Mouse (Mus musculus) embryo, embryonic 9.5 days (tissue): Measurements from ENCODE around the gene Cyp4a32.

Source experiments
- DNase-seq: peaks from one replicate; pipeline ENCODE4 v3.0.0-alpha.2; 2017; ENCODE audit errors: extremely low spot score

Cyp4a32 gene

DNA sequence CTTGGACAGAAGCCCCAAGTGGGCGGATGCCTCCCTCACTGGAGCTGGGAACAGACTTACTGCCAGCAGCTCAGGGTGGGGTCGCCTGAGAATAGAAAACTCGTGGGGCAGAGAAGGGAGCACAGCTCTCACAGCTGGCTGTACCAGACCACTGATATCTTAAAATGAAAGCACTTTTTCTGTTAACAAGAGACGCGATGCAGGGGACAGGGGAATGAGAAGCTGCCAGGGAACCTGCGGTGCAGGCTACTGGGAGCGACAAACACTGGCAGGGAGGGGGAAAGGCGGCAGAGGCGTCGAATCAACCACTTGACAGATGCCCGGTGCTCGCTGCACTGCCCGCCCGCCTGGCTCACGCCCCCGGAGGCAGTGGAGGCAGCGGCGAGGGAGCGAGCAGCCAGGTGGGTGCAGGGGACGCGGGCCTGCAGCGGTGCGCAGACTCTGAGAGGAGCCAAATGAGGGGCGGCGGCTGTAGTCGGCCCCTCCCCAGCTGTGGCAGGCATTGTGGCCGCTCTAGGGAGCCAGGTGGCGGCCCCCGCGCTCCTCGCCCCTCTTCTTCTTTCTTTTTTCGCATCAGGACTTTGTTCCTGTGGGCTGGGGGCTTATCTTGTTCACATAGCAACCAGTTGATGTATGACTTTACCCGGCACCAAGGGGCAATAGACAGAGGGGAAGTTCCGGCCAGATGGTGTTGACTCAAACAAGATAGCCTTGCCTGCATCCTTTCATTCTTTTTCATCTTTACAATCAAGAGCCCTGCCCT lies 56.5 kb downstream of the Cyp4a32 start:
- peak; percentile 65 for DNase-seq

DNA sequence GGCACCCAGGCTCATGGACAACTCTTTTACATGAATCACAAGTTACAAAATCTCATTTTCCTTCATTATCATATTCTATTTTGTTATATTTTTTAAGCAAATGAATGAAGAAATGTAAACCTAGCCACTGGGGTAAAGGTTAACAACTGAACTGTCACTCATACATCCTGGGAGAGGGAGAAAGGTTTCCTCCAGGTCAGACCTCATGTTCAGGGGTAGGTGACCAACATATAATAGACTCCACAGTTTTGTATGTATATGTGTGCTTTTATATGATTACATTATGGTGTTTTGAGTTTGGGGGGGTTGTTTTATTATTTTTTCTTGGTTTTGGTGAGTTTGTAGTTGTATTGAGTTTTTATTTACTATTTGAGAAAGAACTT lies 57.1 kb downstream of the Cyp4a32 start:
- no peak for DNase-seq

DNA sequence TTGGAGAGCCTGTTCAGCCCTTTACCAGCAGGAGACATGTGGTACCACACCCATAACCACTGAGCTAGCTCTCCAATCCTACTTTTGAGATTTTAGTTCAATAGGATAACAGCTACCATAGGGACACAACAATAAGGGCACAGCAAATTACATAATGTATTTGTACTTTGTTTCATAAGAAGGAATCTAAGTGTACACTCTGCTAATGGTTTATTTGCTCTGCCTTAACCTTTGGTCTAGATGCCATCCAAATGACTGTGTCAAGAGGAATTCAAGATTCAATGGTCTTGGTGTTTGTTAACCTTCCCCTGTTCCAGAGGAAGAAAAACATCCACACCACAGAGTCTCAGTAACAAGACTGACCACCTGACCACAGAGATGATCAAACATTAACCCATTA lies 58.4 kb downstream of the Cyp4a32 start:
- DNase-seq, result no peak
